Mouse (Mus musculus): ENCODE measurements at regions not wholly inside any gene's neighbourhood (a gene's known extent, or its start where the extent isn't known, plus 50 kb on each side); places are given as distances from the start of the nearest gene placed in this dataset.

GRCm38 (mm10) chr1:137364396-137364795 is 404.1 kb upstream of the Nr5a2 start:
- H3K27me3 ChIP-seq (replicated peaks) = no peaks in the 10 kb centered on the region
- H3K9me3 ChIP-seq (replicated peaks; ENCODE audit: low read length) = no peaks in the 10 kb centered on the region
- TF ChIP-seq NRF1 (IDR thresholded peaks at IDR 0.05; ENCODE audit: low read depth, low read length) (no peak), IRF4 (IDR thresholded peaks at IDR 0.05; ENCODE audit: low read depth, low read length) (no peak)
- in situ Hi-C loops (cut with MboI; ENCODE audit: low pct_ligation_motif_present, low pct_unique_long_range_greater_than_20kb, low sequenced_read_pairs) = no loop called here
- H3K27ac ChIP-seq (ENCODE audit: insufficient read depth, low read depth) = no peak overlapping the region
- H3K9ac ChIP-seq (ENCODE audit: insufficient read depth, low read depth) = no peak overlapping the region
- no peak overlapping the region for H3K4me2 ChIP-seq (ENCODE audit: insufficient read depth, low read depth, poor library complexity, severe bottlenecking)
- H3K4me3 ChIP-seq (replicated peaks in 1 of 3; ENCODE audit: low read depth in 2 of 3, low read length in 2 of 3, poor library complexity in 1 of 3) = no peak overlapping the region
- peaks cover 0 to 4% of the 10 kb centered on the region in 2 experiments; a peak in 2 of 4 replicates for H3K4me1 ChIP-seq (ENCODE audit: control insufficient read depth in 1 of 2, insufficient read depth in 2 of 2)
- no peaks in the 10 kb centered on the region for H3K79me2 ChIP-seq (replicated peaks; ENCODE audit: control insufficient read depth, extremely low read depth, insufficient read depth, poor library complexity, severe bottlenecking)
- dilution Hi-C loops (cut with MboI; ENCODE audit: extremely low pct_ligation_motif_present, extremely low pct_unique_long_range_greater_than_20kb, low sequenced_read_pairs) = no loop called here
- no peak for DNase-seq (ENCODE audit: extremely low read depth)
- H3K36me3 ChIP-seq (replicated peaks in 1 of 2; ENCODE audit: control insufficient read depth in 1 of 2, insufficient read depth in 1 of 2, low read length in 1 of 2) = no peaks in the 10 kb centered on the region

GRCm38 (mm10) chr1:137363969-137364368 is 403.7 kb upstream of the Nr5a2 start:
- TF ChIP-seq BHLHE40 (IDR thresholded peaks at IDR 0.05; ENCODE audit: low read depth, low read length) = no peak
- no peak for TF ChIP-seq MAZ (IDR thresholded peaks at IDR 0.05; ENCODE audit: low read depth, low read length)
- TF ChIP-seq ELF1 (IDR thresholded peaks at IDR 0.05; ENCODE audit: low read depth, low read length) = no peak
- TF ChIP-seq CHD2 (IDR thresholded peaks at IDR 0.05; ENCODE audit: low read length) = no peak
- TF ChIP-seq RCOR1 (conservative IDR thresholded peaks at IDR 0.05; ENCODE audit: low read depth, low read length) = no peak
- no peak for TF ChIP-seq NRF1 (IDR thresholded peaks at IDR 0.05; ENCODE audit: low read depth, low read length)
- no peak for TF ChIP-seq CHD1 (IDR thresholded peaks at IDR 0.05; ENCODE audit: low read depth, low read length)
- no peak for TF ChIP-seq MAX (IDR thresholded peaks at IDR 0.05; ENCODE audit: low read length)
- TF ChIP-seq ZC3H11A (IDR thresholded peaks at IDR 0.05; ENCODE audit: low read depth, low read length) = no peak
- no peak for TF ChIP-seq IRF4 (IDR thresholded peaks at IDR 0.05; ENCODE audit: low read depth, low read length)
- TF ChIP-seq KAT2A (IDR thresholded peaks at IDR 0.05; ENCODE audit: insufficient replicate concordance, low read length) = no peak
- TF ChIP-seq POLR2AphosphoS2 (IDR thresholded peaks at IDR 0.05; ENCODE audit: low read depth, low read length) = no peak
- TF ChIP-seq CTCF (conservative IDR thresholded peaks at IDR 0.05 in 1 of 2, IDR thresholded peaks at IDR 0.05 in 1 of 2; ENCODE audit: low read depth in 2 of 2, low read length in 2 of 2) = no peak
- no peak for TF ChIP-seq RAD21 (IDR thresholded peaks at IDR 0.05; ENCODE audit: low read depth, low read length)
- no peak for TF ChIP-seq GABPA (IDR thresholded peaks at IDR 0.05; ENCODE audit: insufficient replicate concordance, low read depth, low read length)
- no peak for TF ChIP-seq ZMIZ1 (IDR thresholded peaks at IDR 0.05; ENCODE audit: low read depth, low read length)
- no peak for TF ChIP-seq JUND (conservative IDR thresholded peaks at IDR 0.05; ENCODE audit: low read depth, low read length)
- TF ChIP-seq USF2 (conservative IDR thresholded peaks at IDR 0.05; ENCODE audit: low read depth, low read length) = no peak
- dilution Hi-C loops (cut with MboI; ENCODE audit: extremely low pct_ligation_motif_present, extremely low pct_unique_long_range_greater_than_20kb, low sequenced_read_pairs) (no loop called here), in situ Hi-C loops (cut with MboI; ENCODE audit: low pct_ligation_motif_present, low pct_unique_long_range_greater_than_20kb, low sequenced_read_pairs) (no loop called here)

More at GRCm38 (mm10) chr1:137363969-137364368, 403.7 kb upstream of the Nr5a2 start:
- Histone ChIP-seq H3K9me3 (replicated peaks; ENCODE audit: low read length) (no peaks in the 10 kb centered on the region), H3K27ac (ENCODE audit: insufficient read depth, low read depth) (no peak overlapping the region), H3K4me1 (ENCODE audit: control insufficient read depth in 1 of 2, insufficient read depth in 2 of 2) (peaks cover 0 to 4% of the 10 kb centered on the region in 2 experiments; a peak in 2 of 4 replicates), H3K4me2 (ENCODE audit: insufficient read depth, low read depth, poor library complexity, severe bottlenecking) (no peak overlapping the region), H3K36me3 (replicated peaks in 1 of 2; ENCODE audit: control insufficient read depth in 1 of 2, insufficient read depth in 1 of 2, low read length in 1 of 2) (no peaks in the 10 kb centered on the region), H3K27me3 (replicated peaks) (no peaks in the 10 kb centered on the region), H3K9ac (ENCODE audit: insufficient read depth, low read depth) (no peak overlapping the region), H3K79me2 (replicated peaks; ENCODE audit: control insufficient read depth, extremely low read depth, insufficient read depth, poor library complexity, severe bottlenecking) (no peaks in the 10 kb centered on the region), H3K4me3 (replicated peaks in 1 of 3; ENCODE audit: low read depth in 2 of 3, low read length in 2 of 3, poor library complexity in 1 of 3) (no peak overlapping the region)
- no peak for DNase-seq (ENCODE audit: extremely low read depth)
